Mouse (Mus musculus): ENCODE data around the gene Sgo2a. TPM values are rescaled to one million over a fixed set of nuclear protein-coding genes. Genes with fewer than 3 reads are reported as not detected.

Sgo2a gene
- polyA plus RNA-seq (2015; fragmentation: Nextera tagmentation; extraction: Ambion mirVana) = 10.7 and 11.2 TPM in 2 replicates

DNA sequence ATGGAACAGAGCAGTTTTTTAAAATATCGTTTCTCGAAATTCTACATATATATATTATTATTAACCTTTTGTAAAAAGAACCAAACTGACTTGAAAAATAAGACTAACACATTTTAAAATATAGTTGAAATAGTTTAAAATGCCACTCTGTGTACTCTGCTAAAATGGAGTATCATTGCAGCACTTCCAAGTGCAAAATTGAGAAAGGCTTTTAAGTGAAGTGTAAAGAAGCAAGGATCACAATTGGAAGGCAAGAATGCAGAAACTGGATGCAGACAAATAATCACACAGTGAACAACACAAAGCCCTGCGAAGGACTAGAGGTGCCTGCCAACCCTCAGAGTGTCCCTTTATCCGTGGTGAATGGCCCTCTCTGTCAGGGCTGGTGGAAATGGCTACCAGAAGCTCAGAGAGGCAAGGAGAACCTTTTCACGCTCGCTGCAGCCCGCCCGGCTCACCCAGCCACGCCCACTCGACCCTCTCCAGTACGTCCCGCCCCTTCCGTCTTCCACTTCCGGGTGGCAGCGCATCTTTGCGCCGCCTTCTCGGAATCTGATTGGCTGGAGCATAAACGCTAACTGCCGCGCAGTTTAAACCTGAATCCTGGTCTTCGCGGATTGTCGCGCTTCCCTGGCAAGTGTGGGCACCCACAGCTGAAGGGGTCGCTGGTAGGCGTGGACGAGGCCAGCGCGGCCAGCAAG lies at the start of gene Sgo2a:
TSS of gene Sgo2a (plus strand) at position 540 of the 701 bp plus-strand sequence.

DNA sequence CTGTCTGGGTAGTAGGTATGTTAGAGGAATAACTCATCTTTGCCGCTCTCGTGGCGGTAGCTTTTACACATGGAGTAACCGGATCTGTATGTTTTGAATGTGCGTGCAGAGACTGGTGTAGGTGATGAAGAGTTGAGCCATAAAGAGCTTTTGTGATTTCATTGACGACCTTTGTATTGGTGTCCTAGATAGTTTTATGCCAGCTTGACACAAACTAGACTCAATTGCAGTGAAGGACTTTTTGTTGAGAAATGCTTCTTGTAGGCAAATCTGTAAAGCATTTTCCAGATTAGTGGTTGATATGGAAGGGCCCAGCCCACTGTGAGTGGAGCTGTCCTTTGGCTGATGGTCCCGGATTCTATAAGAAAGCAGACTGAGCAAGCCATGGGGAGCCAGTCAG lies 23.1 kb downstream of the Sgo2a start, which contains the start of gene Kctd18:
TSS of gene Kctd18 (minus strand) at position 101 of the 400 bp plus-strand sequence.

DNA sequence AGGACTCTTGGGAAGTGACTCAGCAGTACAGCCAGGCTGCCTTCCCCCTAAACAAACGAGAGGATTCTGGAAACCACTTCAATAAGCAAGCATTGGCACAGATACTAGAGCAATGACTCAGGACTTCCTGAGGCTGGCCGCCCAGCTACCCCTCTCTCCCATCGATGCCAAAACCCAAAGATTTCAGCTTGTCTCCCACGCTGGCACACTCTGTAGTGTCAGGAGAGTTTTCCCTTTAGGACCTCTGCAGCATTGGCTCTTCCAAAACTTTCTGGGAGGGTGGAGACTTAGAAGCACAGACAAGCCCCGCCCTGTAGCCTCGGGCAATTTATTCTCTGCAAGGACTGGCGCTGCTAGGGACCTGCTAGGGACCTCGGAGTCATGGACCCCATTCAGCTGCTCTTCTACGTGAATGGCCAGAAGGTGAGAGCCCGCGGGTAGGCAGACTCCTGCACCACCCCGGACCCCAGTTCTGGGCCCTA lies 33.9 kb downstream of the Sgo2a start, which contains the start of gene Aox1:
TSS of gene Aox1 (plus strand) at position 296 of the 482 bp plus-strand sequence.

Other genes starting within 250 kb of the Sgo2a start
- 21.6 and 25.7 TPM in 2 replicates for gene Spats2l, start 221.8 kb upstream of the Sgo2a start, polyA plus RNA-seq (2015; fragmentation: Nextera tagmentation; extraction: Ambion mirVana)
- gene Kctd18, start 23.0 kb downstream of the Sgo2a start, polyA plus RNA-seq (2015; fragmentation: Nextera tagmentation; extraction: Ambion mirVana) = 6.1 and 8.4 TPM in 2 replicates
- gene Aox1, start 34.0 kb downstream of the Sgo2a start, polyA plus RNA-seq (2015; fragmentation: Nextera tagmentation; extraction: Ambion mirVana) = 0.12 and 0.28 TPM in 2 replicates
- 0.59 and 0.62 TPM in 2 replicates for gene Aox3, start 117.2 kb downstream of the Sgo2a start, polyA plus RNA-seq (2015; fragmentation: Nextera tagmentation; extraction: Ambion mirVana)
- gene Aox4, start 214.4 kb downstream of the Sgo2a start, polyA plus RNA-seq (2015; fragmentation: Nextera tagmentation; extraction: Ambion mirVana) = 0.04 and 0.10 TPM in 2 replicates